Mouse (Mus musculus) heart, embryonic 16.5 days (tissue): Measurements from ENCODE around the gene 4931409K22Rik. TPM values are rescaled to one million over a fixed set of nuclear protein-coding genes. Genes with fewer than 3 reads are reported as not detected.

Experiments used
- ATAC-seq: fragments of 200-750 bp; cut with Nextera tagmentation; replicated peaks from 2 replicates; pipeline ENCODE4 v1.8.0; 2017; ENCODE audit warnings: moderate number of reproducible peaks; ENCODE audit not compliant: insufficient read depth, low FRiP score; ENCODE audit errors: extremely low read depth
- H3K27ac ChIP-seq: fragments of 300-500 bp; sonication (generic); 2 replicates; pipeline ENCODE4 v1.5.1; 2014; ENCODE audit warnings: mild to moderate bottlenecking, low read length, control low read depth, moderate library complexity
- H3K27me3 ChIP-seq: fragments of 300-500 bp; sonication (generic); 2 replicates; pipeline ENCODE4 v1.6.1; 2014; ENCODE audit warnings: low read length, mixed read lengths; ENCODE audit not compliant: control insufficient read depth, insufficient read depth
- H3K36me3 ChIP-seq: fragments of 300-500 bp; sonication (generic); 2 replicates; pipeline ENCODE4 v1.6.1; 2014; ENCODE audit not compliant: control insufficient read depth, insufficient read depth
- H3K4me1 ChIP-seq: fragments of 300-500 bp; sonication (generic); 2 replicates; pipeline ENCODE4 v1.6.1; 2014; ENCODE audit warnings: low read length, mixed read lengths; ENCODE audit not compliant: control insufficient read depth, insufficient read depth
- H3K4me2 ChIP-seq: fragments of 300-500 bp; sonication (generic); 2 replicates; pipeline ENCODE4 v1.6.1; 2014; ENCODE audit warnings: low read depth, mild to moderate bottlenecking, control low read depth, low read length
- H3K4me3 ChIP-seq: fragments of 300-500 bp; sonication (generic); 2 replicates; pipeline ENCODE4 v1.5.1; 2014; ENCODE audit warnings: mild to moderate bottlenecking, control low read depth, low read length
- H3K9ac ChIP-seq: fragments of 300-500 bp; sonication (generic); 2 replicates; pipeline ENCODE4 v1.6.1; 2014; ENCODE audit warnings: low read length, control low read depth
- H3K9me3 ChIP-seq: fragments of 300-500 bp; sonication (generic); replicated peaks from 2 replicates; pipeline ENCODE4 v1.6.1; 2016; ENCODE audit warnings: low read length; ENCODE audit not compliant: control insufficient read depth
- WGBS: fragments of 180-500 bp; shearing (Covaris S2); extraction: QIAGEN DNeasy Blood & Tissue Kit; methylation state at CpG from one replicate; pipeline ENCODE4 v1.1.7; 2014; 5-methylcytosine and 5-hydroxymethylcytosine counted together
- microRNA counts: library from miRNA; unstranded; fragments of <30 nt; microRNA quantifications from one replicate; lab custom pipeline; 2016
- microRNA-seq: library from miRNA; unstranded; fragments of <30 nt; microRNA quantifications from one replicate; pipeline ENCODE4, GENCODE M21; 2017
- polyA plus RNA-seq: library from polyadenylated mRNA; unstranded; fragments of >200 nt; fragmentation: Nextera tagmentation; extraction: Ambion mirVana; gene quantifications from 2 replicates; pipeline ENCODE4 v1.2.1, GENCODE M21; 2015

4931409K22Rik gene
- polyA plus RNA-seq, 1 experiment from 2014 or later = not detected

DNA sequence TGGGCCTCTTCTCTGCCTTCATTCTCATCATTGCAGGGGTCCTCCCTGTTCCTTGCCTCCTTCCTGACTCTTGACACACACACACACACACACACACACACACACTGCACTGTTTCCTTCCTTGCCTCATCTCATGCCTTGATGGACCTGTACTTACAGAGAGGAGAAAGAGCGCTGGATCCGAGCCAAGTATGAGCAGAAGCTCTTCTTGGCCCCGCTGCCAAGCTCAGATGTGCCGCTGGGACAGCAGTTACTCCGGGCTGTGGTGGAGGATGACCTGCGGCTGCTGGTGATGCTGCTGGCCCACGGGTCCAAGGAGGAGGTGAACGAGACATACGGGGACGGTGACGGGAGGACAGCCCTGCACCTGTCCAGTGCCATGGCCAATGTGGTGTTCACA is 55.8 kb downstream of the 4931409K22Rik start:
- H3K9ac ChIP-seq = no peak overlapping the region
- H3K27ac ChIP-seq = no peak overlapping the region
- WGBS = 71% methylated on average over 11 of the region's 11 CpGs
- no peak for ATAC-seq
- H3K4me2 ChIP-seq = no peak overlapping the region
- H3K27me3 ChIP-seq = no peaks in the 10 kb centered on the region
- no peaks in the 10 kb centered on the region for H3K9me3 ChIP-seq
- H3K4me3 ChIP-seq = no peak overlapping the region
- H3K4me1 ChIP-seq = peaks cover 5% of the 10 kb centered on the region; the same call in 1 of the 2 replicates
- H3K36me3 ChIP-seq = peaks cover 37% of the 10 kb centered on the region

DNA sequence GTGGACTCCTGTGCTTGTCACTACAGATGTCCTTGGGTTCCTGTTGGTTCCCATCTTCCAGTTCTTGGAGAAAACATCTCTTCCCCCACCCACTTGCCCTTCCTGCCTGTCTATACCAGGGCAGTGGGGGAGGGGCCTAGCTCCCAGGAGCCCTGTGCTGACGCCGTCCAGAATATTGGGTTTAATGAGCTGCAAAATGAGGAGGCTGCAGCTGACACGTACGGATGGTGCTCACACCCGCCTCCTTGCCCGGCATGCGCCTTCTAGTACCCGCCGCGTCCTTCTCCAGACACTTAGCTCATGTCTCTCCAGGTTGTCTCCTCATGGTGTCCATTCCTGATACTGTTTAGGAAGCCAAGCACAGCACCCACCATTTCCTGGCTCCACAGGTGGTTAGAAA is 57.5 kb downstream of the 4931409K22Rik start:
- Histone ChIP-seq H3K4me2 (no peak overlapping the region), H3K36me3 (peaks cover 46% of the 10 kb centered on the region)
- 87% methylated on average over 10 of the region's 10 CpGs for WGBS

DNA sequence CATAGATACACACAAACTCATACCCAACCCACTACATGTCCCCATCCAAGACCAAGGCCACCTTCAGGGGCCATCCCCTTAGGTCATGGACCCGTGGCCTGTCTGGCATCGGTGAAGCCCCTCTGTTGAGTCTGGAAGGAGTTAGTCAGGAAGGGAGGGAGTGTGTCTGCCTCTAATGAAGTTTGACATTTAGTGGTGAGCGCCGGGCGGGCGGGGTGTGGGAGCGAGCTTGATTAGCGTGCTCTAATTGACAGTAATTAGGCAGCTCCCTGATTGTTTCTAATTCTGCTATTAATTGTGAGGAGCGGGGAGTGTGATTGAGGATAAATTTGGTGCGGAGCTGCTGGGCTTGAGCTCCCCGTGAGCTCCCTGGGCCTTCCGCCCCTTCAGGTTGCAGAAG is 59.1 kb downstream of the 4931409K22Rik start:
- no peak overlapping the region for H3K4me3 ChIP-seq
- H3K27me3 ChIP-seq = no peaks in the 10 kb centered on the region
- WGBS = 87% methylated on average over 12 of the region's 12 CpGs
- peaks cover 56% of the 10 kb centered on the region for H3K36me3 ChIP-seq
- no peaks in the 10 kb centered on the region for H3K9me3 ChIP-seq
- H3K27ac ChIP-seq = no peak overlapping the region
- no peak for ATAC-seq
- no peak overlapping the region for H3K9ac ChIP-seq
- H3K4me1 ChIP-seq = no peaks in the 10 kb centered on the region
- H3K4me2 ChIP-seq = no peak overlapping the region

More for the DNA sequence above, 57.5 kb downstream of the 4931409K22Rik start:
- Histone ChIP-seq H3K27me3 (no peaks in the 10 kb centered on the region), H3K4me1 (no peaks in the 10 kb centered on the region), H3K9me3 (no peaks in the 10 kb centered on the region), H3K4me3 (no peak overlapping the region), H3K9ac (no peak overlapping the region), H3K27ac (no peak overlapping the region)
- no peak for ATAC-seq

DNA sequence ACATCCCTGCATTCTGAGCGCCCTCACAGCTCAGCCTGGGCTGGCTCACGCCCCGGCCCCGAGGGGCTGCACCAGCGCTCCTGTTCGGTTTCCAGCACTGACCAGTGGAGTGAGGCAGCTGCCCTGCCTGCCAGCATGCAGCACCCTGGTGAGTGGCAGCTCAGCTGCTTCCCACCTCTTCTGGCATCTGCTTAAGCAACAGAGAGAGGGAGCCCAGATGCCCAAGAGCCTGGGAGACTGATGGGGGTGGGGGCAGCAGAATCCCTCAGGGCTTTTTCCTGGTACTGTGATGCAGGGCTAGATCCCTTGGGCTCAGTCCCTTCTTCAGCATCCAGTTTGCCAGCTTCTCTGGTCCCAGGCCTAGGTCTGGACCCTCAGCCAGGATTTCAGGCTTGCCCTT is 59.9 kb downstream of the 4931409K22Rik start:
- 74% methylated on average over 6 of the region's 6 CpGs for WGBS
- H3K27me3 ChIP-seq = no peaks in the 10 kb centered on the region
- no peak overlapping the region for H3K27ac ChIP-seq
- H3K4me1 ChIP-seq = no peaks in the 10 kb centered on the region
- H3K9me3 ChIP-seq = no peaks in the 10 kb centered on the region
- H3K4me2 ChIP-seq = no peak overlapping the region
- peaks cover 60% of the 10 kb centered on the region for H3K36me3 ChIP-seq
- no peak for ATAC-seq
- H3K9ac ChIP-seq = no peak overlapping the region
- H3K4me3 ChIP-seq = no peak overlapping the region

DNA sequence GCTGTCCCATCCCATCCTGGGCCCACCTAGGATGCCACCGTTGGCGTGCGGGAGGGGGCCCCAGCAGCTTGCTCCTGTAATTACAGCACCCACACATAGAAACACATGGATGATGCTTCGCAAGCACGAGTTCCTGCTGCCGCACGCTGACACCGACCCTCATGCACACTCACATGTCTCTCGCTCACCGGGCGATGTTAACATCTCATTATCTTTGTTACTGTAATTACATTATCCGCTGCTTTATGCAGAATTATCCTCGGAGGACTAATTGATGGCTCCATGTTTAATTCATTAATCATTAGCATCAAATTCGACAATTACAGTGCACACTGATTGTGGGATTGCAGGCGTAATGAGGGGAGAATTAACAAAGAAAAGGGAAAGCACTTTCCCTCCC is 61.6 kb downstream of the 4931409K22Rik start:
- Histone ChIP-seq H3K27ac (no peak overlapping the region), H3K9ac (no peak overlapping the region), H3K4me1 (no peaks in the 10 kb centered on the region), H3K27me3 (no peaks in the 10 kb centered on the region), H3K4me2 (no peak overlapping the region), H3K36me3 (peaks cover 53% of the 10 kb centered on the region), H3K9me3 (no peaks in the 10 kb centered on the region), H3K4me3 (no peak overlapping the region)
- no peak for ATAC-seq
- WGBS = 90% methylated on average over 15 of the region's 15 CpGs

MicroRNAs encoded within 50 kb of the gene (microRNA counts, 519-probe panel; counts per million panel counts)
- microRNA mmu-miR-671-3p (lab: Ali Mortazavi, UCI) (2,133 counts per million, percentile 30 among the panel's probes with 10 or more counts), microRNA mmu-miR-671-5p (lab: Ali Mortazavi, UCI) (not detected)

Small RNAs within 50 kb of the gene (microRNA-seq; reads per million reads assigned to microRNA genes)
- gene Mir671 = 349 reads per million, percentile 69 among the genes with 10 or more reads in this experiment

Other genes starting within 250 kb of the 4931409K22Rik start
- 18.0 and 25.2 TPM in 2 replicates for gene Kcnh2, start 205.2 kb downstream of the 4931409K22Rik start, polyA plus RNA-seq
- 27.3 and 31.9 TPM in 2 replicates for gene Nos3, start 192.0 kb downstream of the 4931409K22Rik start, polyA plus RNA-seq
- gene Atg9b, start 164.7 kb downstream of the 4931409K22Rik start, polyA plus RNA-seq = 2.3 and 2.6 TPM in 2 replicates
- gene Abcb8, start 163.1 kb downstream of the 4931409K22Rik start, polyA plus RNA-seq = 71.1 and 77.3 TPM in 2 replicates
- gene Asic3, start 143.4 kb downstream of the 4931409K22Rik start, polyA plus RNA-seq = 0.14 TPM in 1 of 2 replicates, not detected in the other
- 28.5 and 30.4 TPM in 2 replicates for gene Cdk5, start 133.3 kb downstream of the 4931409K22Rik start, polyA plus RNA-seq
- gene Slc4a2, start 133.0 kb downstream of the 4931409K22Rik start, polyA plus RNA-seq = 29.2 and 32.5 TPM in 2 replicates
- 209 and 225 TPM in 2 replicates for gene Fastk, start 111.5 kb downstream of the 4931409K22Rik start, polyA plus RNA-seq
- gene Tmub1, start 109.0 kb downstream of the 4931409K22Rik start, polyA plus RNA-seq = 18.4 and 20.3 TPM in 2 replicates
- gene Agap3, start 104.6 kb downstream of the 4931409K22Rik start, polyA plus RNA-seq = 15.5 and 18.4 TPM in 2 replicates
- gene Gbx1, start 29.6 kb downstream of the 4931409K22Rik start, polyA plus RNA-seq = not detected in 2 replicates
- gene Asb10, start 15.8 kb downstream of the 4931409K22Rik start, polyA plus RNA-seq = 10.1 and 10.2 TPM in 2 replicates
- 68.1 and 72.6 TPM in 2 replicates for gene Abcf2, start 20.7 kb upstream of the 4931409K22Rik start, polyA plus RNA-seq
- gene Chpf2, start 29.9 kb upstream of the 4931409K22Rik start, polyA plus RNA-seq = 14.4 and 14.8 TPM in 2 replicates
- gene Smarcd3, start 67.6 kb upstream of the 4931409K22Rik start, polyA plus RNA-seq = 47.4 and 48.3 TPM in 2 replicates
- 25.8 and 27.1 TPM in 2 replicates for gene Nub1, start 128.7 kb upstream of the 4931409K22Rik start, polyA plus RNA-seq
- 4.2 and 7.0 TPM in 2 replicates for gene Wdr86, start 173.9 kb upstream of the 4931409K22Rik start, polyA plus RNA-seq
- gene Crygn, start 201.2 kb upstream of the 4931409K22Rik start, polyA plus RNA-seq = 1.7 and 2.2 TPM in 2 replicates